Mouse (Mus musculus) ES-E14 (cell line): Measurements from ENCODE around the gene Ccr5.

Source experiments
- CHD2 ChIP-seq: IDR thresholded peaks from 2 replicates; pipeline ENCODE4 v1.6.1; 2014; ENCODE audit warnings: mild to moderate bottlenecking, low read depth, low read length, inconsistent platforms
- HCFC1 ChIP-seq: IDR thresholded peaks from 2 replicates; pipeline ENCODE4 v1.6.1; 2012; ENCODE audit warnings: low read length, inconsistent platforms, borderline replicate concordance; ENCODE audit not compliant: insufficient read depth
- MAFK ChIP-seq: IDR thresholded peaks from 2 replicates; pipeline ENCODE4 v1.6.1; 2014; ENCODE audit warnings: mild to moderate bottlenecking, low read depth, low read length, inconsistent platforms; ENCODE audit not compliant: insufficient read depth
- ZC3H11A ChIP-seq: IDR thresholded peaks from 2 replicates; pipeline ENCODE4 v1.6.1; 2012; ENCODE audit warnings: low read depth, mild to moderate bottlenecking, inconsistent platforms, low read length, borderline replicate concordance
- ZNF384 ChIP-seq: IDR thresholded peaks from 2 replicates; pipeline ENCODE4 v1.6.1; 2012; ENCODE audit warnings: low read depth, low read length, inconsistent platforms

DNA sequence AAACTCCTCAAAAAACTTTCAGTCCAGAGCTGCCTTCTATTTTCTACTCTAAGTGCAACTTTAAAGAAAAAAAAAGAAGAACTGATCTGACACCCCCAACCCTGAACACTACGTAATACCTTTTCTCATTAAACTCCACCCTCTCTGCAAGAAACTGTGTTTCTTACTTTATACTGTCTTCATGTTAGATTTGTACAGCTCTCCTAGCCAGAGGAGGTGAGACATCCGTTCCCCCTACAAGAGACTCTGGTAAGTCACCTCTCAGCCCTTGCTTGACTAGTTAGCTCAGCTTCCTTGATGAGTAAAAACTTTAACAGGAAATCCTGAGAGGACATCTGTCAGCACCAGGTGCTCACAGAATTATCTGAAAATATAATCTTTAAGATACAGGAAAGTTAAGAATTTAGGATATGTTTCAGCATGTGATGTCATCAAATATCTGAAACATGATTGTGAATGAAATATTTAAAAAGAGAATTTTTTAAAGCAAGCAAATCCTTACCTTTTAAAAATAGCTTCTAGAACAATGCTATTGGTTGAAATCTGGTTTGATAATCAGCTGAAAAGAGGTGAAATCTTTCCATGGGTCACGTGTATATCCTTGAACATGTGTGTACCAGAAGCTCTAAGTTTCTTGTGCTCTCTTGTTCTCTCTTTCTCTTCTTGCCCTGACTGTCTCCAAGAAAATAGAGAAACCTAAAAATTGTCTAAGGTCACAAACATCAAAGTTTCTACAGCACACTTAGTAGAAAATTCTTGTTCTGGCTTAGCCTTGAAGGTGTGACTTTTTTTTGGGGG, at the start of gene Ccr5:
- TF ChIP-seq CHD2 (no peak), ZC3H11A (no peak), MAFK (no peak), HCFC1 (no peak), ZNF384 (no peak)
